Mouse (Mus musculus) cerebellum, adult 2 months (tissue): Measurements from ENCODE around the gene Gpr31b. TPM values are rescaled to one million over a fixed set of nuclear protein-coding genes. Genes with fewer than 3 reads are reported as not detected.

Experiments used
- polyA plus RNA-seq: library from polyadenylated mRNA; depleted of rRNA; stranded (reverse); fragments of >200 nt; gene quantifications from 2 replicates; pipeline ENCODE4 v1.2.3, GENCODE M21; 2012; rRNA removed

Gene Gpr31b
- polyA plus RNA-seq, 1 experiment: not detected

Other genes starting within 250 kb of the Gpr31b start
- gene Mas1, start 184.2 kb downstream of the Gpr31b start, polyA plus RNA-seq: 0.25 and 0.44 TPM in 2 replicates
- 0.51 and 0.62 TPM in 2 replicates for gene Mrgprh, start 176.3 kb downstream of the Gpr31b start, polyA plus RNA-seq
- gene Pnldc1, start 142.1 kb downstream of the Gpr31b start, polyA plus RNA-seq: 3.1 and 4.5 TPM in 2 replicates
- 145 and 156 TPM in 2 replicates for gene Tcp1, start 136.6 kb downstream of the Gpr31b start, polyA plus RNA-seq
- gene Mrpl18, start 136.0 kb downstream of the Gpr31b start, polyA plus RNA-seq: 80.0 and 85.6 TPM in 2 replicates
- 1.4 and 1.7 TPM in 2 replicates for gene Acat3, start 111.7 kb downstream of the Gpr31b start, polyA plus RNA-seq
- gene Acat2, start 91.5 kb downstream of the Gpr31b start, polyA plus RNA-seq: 45.4 and 50.6 TPM in 2 replicates
- gene Wtap, start 58.1 kb downstream of the Gpr31b start, polyA plus RNA-seq: 57.6 and 57.7 TPM in 2 replicates
- gene Sod2, start 45.5 kb downstream of the Gpr31b start, polyA plus RNA-seq: 269 and 280 TPM in 2 replicates
- 0.62 and 0.67 TPM in 2 replicates for gene Tcp10b, start 8.8 kb upstream of the Gpr31b start, polyA plus RNA-seq
- gene Unc93a, start 79.5 kb upstream of the Gpr31b start, polyA plus RNA-seq: not detected in 2 replicates
- gene Smok2a, start 168.9 kb upstream of the Gpr31b start, polyA plus RNA-seq: not detected in 2 replicates
- not detected in 2 replicates for gene Smok2b, start 178.0 kb upstream of the Gpr31b start, polyA plus RNA-seq